Mouse (Mus musculus): Measurements from ENCODE around the gene Ifi206. TPM values are rescaled to one million over a fixed set of nuclear protein-coding genes. Genes with fewer than 3 reads are reported as not detected.

Ifi206 gene
- total RNA-seq, 2 experiments from 2014 or later, result not detected

GRCm38 (mm10) chr1:173441210-173441609 is 49.6 kb downstream of the Ifi206 start:
- intact Hi-C loops (cut with DNase I), result no loop called here
- DNase-seq, result no peak
- H3K27ac ChIP-seq, result no peak overlapping the region
- H3K4me3 ChIP-seq, result no peak overlapping the region
- TF ChIP-seq CTCF (IDR thresholded peaks at IDR 0.05), result no peak

GRCm38 (mm10) chr1:173440681-173441080 is 50.2 kb downstream of the Ifi206 start:
- no peak for TF ChIP-seq CTCF (IDR thresholded peaks at IDR 0.05)
- intact Hi-C loops (cut with DNase I), result no loop called here
- Histone ChIP-seq H3K27ac (no peak overlapping the region), H3K4me3 (no peak overlapping the region)
- DNase-seq, result no peak

GRCm38 (mm10) chr1:173437161-173437953 is 53.5 kb downstream of the Ifi206 start:
- no peak overlapping the region for H3K4me3 ChIP-seq
- TF ChIP-seq CTCF (IDR thresholded peaks at IDR 0.05), result no peak
- no peak for DNase-seq
- intact Hi-C loops (cut with DNase I), result no loop called here
- no peak overlapping the region for H3K27ac ChIP-seq

GRCm38 (mm10) chr1:173432411-173432810 is 58.4 kb downstream of the Ifi206 start:
- intact Hi-C loops (cut with DNase I), result no loop called here
- H3K4me3 ChIP-seq, result no peak overlapping the region
- no peak for DNase-seq
- no peak overlapping the region for H3K27ac ChIP-seq
- no peak for TF ChIP-seq CTCF (IDR thresholded peaks at IDR 0.05)

DNA sequence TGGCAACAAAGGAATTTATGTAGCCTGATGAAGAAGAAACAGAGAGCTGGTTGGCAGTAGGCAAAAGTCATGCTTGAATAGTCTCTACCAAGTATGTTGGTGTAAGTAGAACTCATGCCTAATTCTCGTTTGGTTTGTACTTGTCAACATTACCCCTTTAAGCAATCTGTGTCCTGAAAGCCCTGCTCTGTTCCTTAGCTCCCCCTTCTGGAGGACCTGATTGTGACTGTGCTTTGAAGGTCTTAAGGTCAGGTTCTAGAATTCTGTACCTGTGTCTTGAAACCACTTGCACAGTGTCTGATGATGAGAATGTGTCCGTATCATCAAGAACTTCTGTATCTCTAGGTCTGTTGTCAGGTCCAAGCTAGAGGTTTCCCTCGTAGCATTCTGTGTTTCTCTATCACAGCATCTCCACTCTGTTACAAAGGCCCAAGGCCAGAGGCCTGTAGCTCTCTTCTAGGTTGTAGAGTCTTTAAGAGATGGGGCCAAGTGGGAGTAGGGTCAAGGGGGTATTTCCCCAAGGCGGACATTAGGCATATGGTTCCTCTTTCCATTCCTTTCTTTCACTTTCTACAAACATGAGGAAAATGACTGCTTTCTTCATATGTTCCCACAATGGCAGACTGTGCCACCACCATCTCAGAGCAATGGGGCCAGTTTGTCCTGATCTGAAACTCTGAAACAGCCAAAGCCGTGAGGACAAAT is 60.7 kb downstream of the Ifi206 start:
- no peak overlapping the region for H3K27ac ChIP-seq
- DNase-seq, result no peak
- TF ChIP-seq CTCF (IDR thresholded peaks at IDR 0.05), result no peak
- no peak overlapping the region for H3K4me3 ChIP-seq
- intact Hi-C loops (cut with DNase I), result no loop called here

GRCm38 (mm10) chr1:173427385-173427784 is 63.5 kb downstream of the Ifi206 start:
- intact Hi-C loops (cut with DNase I), result no loop called here
- TF ChIP-seq CTCF (IDR thresholded peaks at IDR 0.05), result no peak
- Histone ChIP-seq H3K27ac (no peak overlapping the region), H3K4me3 (no peak overlapping the region)
- no peak for DNase-seq

DNA sequence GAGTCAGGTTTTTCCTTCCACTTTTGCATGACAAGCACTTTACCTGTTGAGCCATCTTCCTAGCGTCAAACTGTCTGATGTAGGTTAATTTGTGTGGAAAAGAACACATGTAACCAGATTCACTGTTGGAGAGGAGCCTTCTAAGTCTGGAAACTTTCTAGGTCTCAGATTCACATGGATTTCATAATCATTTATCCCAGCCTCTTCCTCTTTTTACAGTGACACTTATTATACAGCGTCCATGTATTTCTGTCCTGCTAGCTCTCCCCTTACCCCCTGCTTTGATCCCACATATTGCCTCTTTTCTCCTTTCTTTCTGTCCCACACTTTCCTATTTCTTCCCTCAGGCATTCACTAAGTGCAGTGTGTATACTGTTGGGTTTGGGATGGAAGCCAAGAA is 64.5 kb downstream of the Ifi206 start:
- TF ChIP-seq CTCF (IDR thresholded peaks at IDR 0.05), result no peak
- Histone ChIP-seq H3K27ac (no peak overlapping the region), H3K4me3 (no peak overlapping the region)
- intact Hi-C loops (cut with DNase I), result no loop called here
- DNase-seq, result no peak

- Histone ChIP-seq H3K4me3 (peak overlapping the region; percentile 13; the same call in 1 of the 2 replicates), H3K27ac (no peak overlapping the region)
- peak; percentile 25 for DNase-seq
- TF ChIP-seq CTCF (IDR thresholded peaks at IDR 0.05), result no peak
- intact Hi-C loops (cut with DNase I), result no loop called here
Observed at GRCm38 (mm10) chr1:173420374-173420773, 70.5 kb downstream of the Ifi206 start.

DNA sequence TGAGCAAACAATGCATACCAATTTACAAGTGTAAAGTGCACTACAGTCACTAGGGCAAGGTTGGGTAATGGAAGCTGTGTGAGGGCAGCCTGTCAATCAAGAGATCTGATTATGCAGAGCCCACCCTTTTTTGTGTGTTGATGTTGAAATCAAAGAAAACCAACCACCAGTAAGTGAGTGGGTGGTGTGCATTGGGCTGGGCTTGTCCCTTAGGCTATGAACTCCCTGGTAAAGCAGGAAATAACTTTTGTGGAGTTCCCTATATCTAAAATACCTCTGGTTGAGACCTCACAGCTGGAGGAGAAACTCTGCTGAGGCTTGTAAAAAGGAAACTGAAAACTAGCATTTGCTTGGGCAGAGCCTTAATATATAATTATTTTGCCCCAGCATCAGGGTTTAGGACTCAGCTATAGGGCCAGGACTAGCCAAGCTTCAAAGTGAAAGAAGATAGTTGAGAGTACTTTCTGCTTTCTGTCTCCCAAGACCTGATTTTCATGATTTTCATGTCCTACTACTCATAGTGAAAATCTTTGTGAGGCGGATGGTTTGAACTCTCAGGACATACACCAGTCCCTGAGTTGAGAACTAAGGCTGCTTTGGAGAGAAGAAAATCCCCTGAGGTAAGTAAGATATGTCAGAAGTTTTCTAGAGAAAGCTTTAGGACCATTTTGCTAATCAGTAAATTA is 71.8 kb downstream of the Ifi206 start:
- Histone ChIP-seq H3K4me3 (no peak overlapping the region), H3K27ac (no peak overlapping the region)
- intact Hi-C loops (cut with DNase I), result no loop called here
- no peak for DNase-seq
- TF ChIP-seq CTCF (IDR thresholded peaks at IDR 0.05), result no peak

DNA sequence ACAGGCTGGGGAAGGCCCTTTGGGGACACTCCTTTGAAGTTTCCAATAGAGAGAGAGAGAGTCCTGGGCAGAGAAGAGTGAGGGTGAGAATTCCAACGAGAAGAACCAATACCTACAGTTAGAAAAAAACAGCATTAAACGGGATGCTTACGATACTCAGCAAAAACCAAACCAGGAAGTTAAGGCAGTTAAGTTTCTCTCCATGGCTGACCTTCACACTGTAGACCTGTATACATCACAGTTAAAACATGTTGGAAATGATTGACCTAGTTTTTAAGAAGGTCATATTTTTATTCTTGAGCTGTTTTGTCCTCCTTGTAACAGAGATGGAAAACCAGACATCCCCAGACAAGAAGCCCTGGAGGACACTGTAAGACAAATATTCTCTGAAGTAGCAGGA is 72.3 kb downstream of the Ifi206 start:
- intact Hi-C loops (cut with DNase I), result no loop called here
- no peak for TF ChIP-seq CTCF (IDR thresholded peaks at IDR 0.05)
- no peak for DNase-seq
- Histone ChIP-seq H3K4me3 (no peak overlapping the region), H3K27ac (no peak overlapping the region)

Small RNA genes within 50 kb of the gene (microRNA-seq; reads per million reads assigned to microRNA genes)
- not detected for gene Gm44481

Other genes starting within 250 kb of the Ifi206 start
- not detected for gene Olfr418, start 225.0 kb downstream of the Ifi206 start, total RNA-seq (2021)
- gene Mptx2, start 213.3 kb downstream of the Ifi206 start, total RNA-seq (2021), result not detected
- 1 to 10 TPM; 2.5 to 3.0 TPM for gene Ackr1, start 157.3 kb downstream of the Ifi206 start, total RNA-seq (2021)
- under 1 TPM; 0.11 to 0.28 TPM for gene Aim2, start 140.2 kb downstream of the Ifi206 start, total RNA-seq (2021)
- gene Cadm3, start 123.3 kb downstream of the Ifi206 start, total RNA-seq (2021), result 10 to 100 TPM in 1 of 2 experiments, 1 to 10 TPM in 1; 7.2 to 12.2 TPM
- gene Ifi214, start 44.9 kb upstream of the Ifi206 start, total RNA-seq (2021), result not detected
- gene Ifi213, start 108.2 kb upstream of the Ifi206 start, total RNA-seq (2021), result not detected
- under 1 TPM; 0.11 to 0.18 TPM for gene Ifi209, start 139.9 kb upstream of the Ifi206 start, total RNA-seq (2021)
- gene Ifi208, start 182.6 kb upstream of the Ifi206 start, total RNA-seq (2021), result under 1 TPM; 0.08 TPM

All from gastrocnemius, adult 2 months (tissue).